Mouse (Mus musculus) erythroblast, embryonic 14.5 days (primary cell): Measurements from ENCODE around the gene Smad3. TPM values are rescaled to one million over a fixed set of nuclear protein-coding genes. Genes with fewer than 3 reads are reported as not detected.

Source experiments
- H3K27me3 ChIP-seq: 2 replicates; pipeline ENCODE4 v1.6.1; 2012; ENCODE audit warnings: inconsistent platforms; ENCODE audit not compliant: control insufficient read depth
- H3K36me3 ChIP-seq: 2 replicates; pipeline ENCODE4 v1.6.1; 2012; ENCODE audit warnings: mild to moderate bottlenecking, inconsistent platforms; ENCODE audit not compliant: control insufficient read depth
- H3K4me1 ChIP-seq: 2 replicates; pipeline ENCODE4 v1.6.1; 2012; ENCODE audit warnings: inconsistent platforms; ENCODE audit not compliant: control insufficient read depth
- H3K4me3 ChIP-seq: replicated peaks from 2 replicates; pipeline ENCODE3; 2012; ENCODE audit warnings: moderate library complexity, mild to moderate bottlenecking, inconsistent platforms
- H3K9me3 ChIP-seq: 2 replicates; pipeline ENCODE4 v1.6.1; 2012; ENCODE audit warnings: low read length, inconsistent platforms, mixed read lengths; ENCODE audit not compliant: control insufficient read depth
- GATA1 ChIP-seq: IDR thresholded peaks from 2 replicates; pipeline ENCODE4 v1.6.1; 2012; ENCODE audit warnings: low read length, inconsistent platforms, mixed read lengths
- TAL1 ChIP-seq: IDR thresholded peaks from 3 replicates; pipeline ENCODE4 v1.6.1; 2012; ENCODE audit warnings: low read length, inconsistent platforms, mixed read lengths
- polyA plus RNA-seq: library from polyadenylated mRNA; stranded (reverse); fragments of >175 nt; gene quantifications from 2 replicates; pipeline ENCODE4 v1.2.3, GENCODE M21; 2012

Gene Smad3
- polyA plus RNA-seq, 1 experiment = 0.06 TPM

DNA sequence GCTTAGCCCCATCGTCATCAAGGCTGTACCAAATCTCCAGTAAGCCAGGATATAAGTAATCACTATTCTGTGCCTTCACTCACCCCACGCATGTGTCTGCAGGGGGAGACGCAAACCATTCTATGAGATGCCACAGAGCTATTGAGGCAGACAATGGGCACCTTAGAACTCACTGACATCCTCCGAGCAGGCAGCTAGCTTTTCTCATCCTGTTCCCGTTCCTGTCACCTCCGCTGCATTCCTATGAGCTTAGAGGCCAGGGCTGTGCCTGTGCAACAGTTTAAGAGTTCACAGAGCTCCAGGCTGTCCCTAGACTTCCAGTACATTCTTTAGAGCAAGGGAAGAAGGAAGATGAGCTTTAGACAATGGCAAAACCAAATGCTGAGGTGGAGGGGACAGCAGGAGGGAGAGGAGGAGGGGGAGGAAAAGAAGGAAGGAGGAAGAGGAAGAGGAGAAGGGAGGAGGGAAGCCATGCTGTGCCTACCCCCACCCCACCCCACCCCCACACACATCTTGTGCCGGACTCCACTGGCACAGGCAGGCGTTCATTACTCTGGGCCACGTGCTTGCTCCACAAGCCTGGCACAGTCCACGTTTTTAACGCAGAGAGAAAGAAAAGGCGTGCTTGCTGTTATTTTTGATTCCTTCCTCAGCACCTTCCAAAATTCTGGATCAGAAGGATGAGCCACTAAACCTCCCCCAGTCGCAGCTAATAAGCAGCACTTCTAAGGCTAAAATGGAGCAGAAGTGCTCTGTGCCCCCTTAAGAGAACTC lies 14.7 kb downstream of the Smad3 start:
- no peaks in the 10 kb centered on the region for H3K27me3 ChIP-seq
- H3K9me3 ChIP-seq = no peaks in the 10 kb centered on the region
- H3K36me3 ChIP-seq = peaks cover 16% of the 10 kb centered on the region
- peaks cover 82% of the 10 kb centered on the region for H3K4me1 ChIP-seq
- no peak overlapping the region for H3K4me3 ChIP-seq
- TF ChIP-seq GATA1 (no peak), TAL1 (no peak)

DNA sequence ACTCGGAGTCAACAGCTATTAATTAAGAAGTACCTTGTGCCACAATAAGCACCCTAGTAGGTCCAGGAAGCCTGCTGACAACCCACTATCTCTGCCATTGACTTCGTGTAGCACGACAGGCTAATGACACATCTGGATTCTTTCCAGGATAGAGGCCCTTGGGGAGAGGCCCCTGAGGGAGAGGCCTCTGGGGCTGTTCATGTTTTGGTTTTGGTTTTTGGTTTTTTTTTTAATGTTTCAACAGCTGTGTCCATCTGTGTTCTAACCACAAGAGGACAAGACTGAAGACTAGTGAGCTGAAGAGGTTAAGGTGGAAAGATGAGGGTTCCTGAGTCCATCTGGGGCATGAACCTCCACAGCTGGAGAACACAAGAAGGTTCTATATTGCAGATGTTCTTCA lies 15.5 kb downstream of the Smad3 start:
- no peaks in the 10 kb centered on the region for H3K27me3 ChIP-seq
- peaks cover 16% of the 10 kb centered on the region for H3K36me3 ChIP-seq
- TF ChIP-seq GATA1 = no peak
- no peak for TF ChIP-seq TAL1
- H3K9me3 ChIP-seq = no peaks in the 10 kb centered on the region
- H3K4me1 ChIP-seq = peaks cover 82% of the 10 kb centered on the region
- H3K4me3 ChIP-seq = no peak overlapping the region

- H3K36me3 ChIP-seq = peaks cover 14% of the 10 kb centered on the region
- H3K4me3 ChIP-seq = no peak overlapping the region
- H3K9me3 ChIP-seq = no peaks in the 10 kb centered on the region
- H3K27me3 ChIP-seq = no peaks in the 10 kb centered on the region
- H3K4me1 ChIP-seq = peaks cover 82% of the 10 kb centered on the region
- no peak for TF ChIP-seq GATA1
- no peak for TF ChIP-seq TAL1
These were observed 16.0 kb downstream of the Smad3 start for GRCm38 (mm10) chr9:63741792-63742191.

DNA sequence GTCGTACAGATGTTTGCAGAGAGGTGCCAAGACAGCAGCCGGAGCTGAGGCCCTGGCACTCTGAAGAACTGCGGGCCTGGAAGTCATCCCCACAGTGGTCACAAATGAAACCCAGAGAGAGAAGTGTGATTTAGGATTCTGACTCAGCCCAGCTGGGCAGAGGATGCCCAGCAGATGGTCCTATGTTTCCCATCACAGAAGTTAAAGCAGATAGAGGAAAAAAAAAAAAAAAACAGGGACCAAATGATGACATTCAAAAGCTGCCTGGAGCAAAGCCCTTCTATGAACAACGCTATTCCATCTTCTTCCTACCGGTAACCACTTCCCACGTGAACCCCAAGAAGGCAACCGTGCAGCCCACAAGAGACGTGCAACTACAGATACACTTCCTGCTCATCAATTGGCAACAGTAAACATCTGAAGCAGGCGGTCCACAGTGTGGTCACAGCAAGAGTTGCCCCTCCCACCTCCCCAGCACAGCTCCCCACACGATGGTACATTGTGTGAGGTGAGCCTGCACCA lies 17.4 kb downstream of the Smad3 start:
- H3K4me3 ChIP-seq = no peak overlapping the region

GRCm38 (mm10) chr9:63738830-63739229 lies 19.0 kb downstream of the Smad3 start:
- no peaks in the 10 kb centered on the region for H3K27me3 ChIP-seq
- H3K4me3 ChIP-seq = no peak overlapping the region
- TF ChIP-seq GATA1 = no peak
- TF ChIP-seq TAL1 = no peak
- H3K36me3 ChIP-seq = peaks cover 14% of the 10 kb centered on the region
- H3K9me3 ChIP-seq = no peaks in the 10 kb centered on the region
- H3K4me1 ChIP-seq = peaks cover 76% of the 10 kb centered on the region

More for the DNA sequence above, 17.4 kb downstream of the Smad3 start:
- no peaks in the 10 kb centered on the region for H3K27me3 ChIP-seq
- H3K9me3 ChIP-seq = no peaks in the 10 kb centered on the region
- H3K4me1 ChIP-seq = peaks cover 81% of the 10 kb centered on the region
- no peak for TF ChIP-seq GATA1
- TF ChIP-seq TAL1 = no peak
- H3K36me3 ChIP-seq = peaks cover 14% of the 10 kb centered on the region

GRCm38 (mm10) chr9:63738086-63738701 lies 19.6 kb downstream of the Smad3 start:
- H3K27me3 ChIP-seq = no peaks in the 10 kb centered on the region
- H3K36me3 ChIP-seq = peaks cover 14% of the 10 kb centered on the region
- H3K4me3 ChIP-seq = no peak overlapping the region
- TF ChIP-seq TAL1 (no peak), GATA1 (no peak)
- H3K4me1 ChIP-seq = peaks cover 72% of the 10 kb centered on the region
- H3K9me3 ChIP-seq = no peaks in the 10 kb centered on the region

- Histone ChIP-seq H3K4me1 (peaks cover 65% of the 10 kb centered on the region), H3K4me3 (no peak overlapping the region), H3K27me3 (no peaks in the 10 kb centered on the region), H3K9me3 (no peaks in the 10 kb centered on the region), H3K36me3 (peaks cover 9% of the 10 kb centered on the region)
- TF ChIP-seq TAL1 = no peak
- TF ChIP-seq GATA1 = no peak
These were observed 20.3 kb downstream of the Smad3 start for GRCm38 (mm10) chr9:63737426-63737931.

- no peaks in the 10 kb centered on the region for H3K9me3 ChIP-seq
- no peaks in the 10 kb centered on the region for H3K27me3 ChIP-seq
- H3K4me3 ChIP-seq = no peak overlapping the region
- TF ChIP-seq GATA1 (no peak), TAL1 (no peak)
- peaks cover 60% of the 10 kb centered on the region for H3K4me1 ChIP-seq
- H3K36me3 ChIP-seq = peaks cover under 1% of the 10 kb centered on the region
These were observed 23.5 kb downstream of the Smad3 start for GRCm38 (mm10) chr9:63734261-63734660.

DNA sequence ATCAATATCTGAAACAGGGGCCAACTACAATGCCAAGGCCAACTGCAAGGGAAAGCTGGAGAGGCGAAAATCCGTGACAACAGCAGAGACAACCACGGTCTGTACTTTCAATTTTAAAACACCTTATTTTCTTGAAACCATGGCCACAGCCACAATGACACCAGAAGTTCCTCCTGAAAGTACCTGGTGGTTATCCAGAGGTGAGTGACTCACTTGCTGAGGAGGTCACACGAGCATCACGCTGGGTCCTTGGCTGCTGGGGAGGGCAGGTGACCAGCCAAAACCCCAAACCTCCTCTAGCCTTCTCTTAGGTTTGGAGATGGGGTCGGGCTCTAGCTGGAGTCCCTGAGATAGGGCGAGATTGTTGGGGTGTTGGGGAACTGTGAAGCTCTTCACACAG lies 25.1 kb downstream of the Smad3 start:
- TF ChIP-seq TAL1 = no peak
- no peak for TF ChIP-seq GATA1
- peaks cover 55% of the 10 kb centered on the region for H3K4me1 ChIP-seq
- no peaks in the 10 kb centered on the region; the same call in 1 of the 2 replicates for H3K36me3 ChIP-seq
- no peaks in the 10 kb centered on the region for H3K9me3 ChIP-seq
- H3K27me3 ChIP-seq = no peaks in the 10 kb centered on the region
- H3K4me3 ChIP-seq = no peak overlapping the region
